Mouse (Mus musculus): Measurements from ENCODE around the gene AY074887. TPM values are rescaled to one million over a fixed set of nuclear protein-coding genes. Genes with fewer than 3 reads are reported as not detected.

AY074887 gene
- total and polyA plus RNA-seq, 2 experiments from 2014 or later, result 0.37 TPM; not detected in 1

- peaks cover 6% of the 10 kb centered on the region for H3K36me3 ChIP-seq (replicated peaks; ENCODE audit: control insufficient read depth, insufficient read depth, low read length)
- H3K4me1 ChIP-seq (ENCODE audit: control insufficient read depth, insufficient read depth), result no peaks in the 10 kb centered on the region
- no peak for DNase-seq (ENCODE audit: low spot score)
- H3K27ac ChIP-seq (ENCODE audit: low read depth), result no peak overlapping the region
- 72% methylated on average over 8 of the region's 8 CpGs for WGBS
- peak overlapping the region; percentile 71 for H3K4me3 ChIP-seq (ENCODE audit: low read depth, low read length)
- no peak overlapping the region for H3K9ac ChIP-seq (replicated peaks; ENCODE audit: low read depth, low read length)
- H3K9me3 ChIP-seq (replicated peaks; ENCODE audit: control insufficient read depth, low read length), result 0 out of 2 replicates have a peak, but pooled peaks cover 4% of the 10 kb centered on the region
- H3K4me2 ChIP-seq (ENCODE audit: low read depth, low read length), result peak overlapping the region; percentile 77
- TF ChIP-seq EP300 (IDR thresholded peaks at IDR 0.05; ENCODE audit: low read depth) (no peak), CTCF (IDR thresholded peaks at IDR 0.05; ENCODE audit: low read depth) (no peak)
- H3K27me3 ChIP-seq (ENCODE audit: control insufficient read depth, insufficient read depth, low read length), result no peaks in the 10 kb centered on the region
- ATAC-seq (ENCODE audit: insufficient read depth, low read depth), result peak; percentile 7; the same call in 1 of the 2 replicates
These were observed 34.4 kb downstream of the AY074887 start for GRCm38 (mm10) chr9:54916401-54916800.

DNA sequence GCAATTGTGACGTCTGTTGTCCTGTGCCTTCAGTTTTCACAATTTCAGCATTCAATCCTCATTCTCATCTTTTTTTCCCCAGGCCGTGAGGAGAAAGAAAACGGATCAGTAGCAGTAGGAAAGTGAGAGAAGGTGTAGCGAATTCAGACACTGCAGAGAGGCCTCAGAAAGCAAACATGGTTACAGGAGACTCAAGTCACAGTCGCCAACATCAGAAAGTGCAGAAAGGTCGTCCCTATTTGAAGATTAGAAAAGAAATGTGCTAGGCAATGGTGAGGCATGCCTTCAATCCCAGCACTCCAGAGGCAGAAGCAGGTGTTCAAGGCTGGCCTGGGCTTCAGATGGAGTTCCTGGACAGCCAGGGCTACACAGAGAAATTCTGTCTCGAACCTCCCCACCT, 35.2 kb downstream of the AY074887 start:
- DNase-seq (ENCODE audit: low spot score) (no peak), ATAC-seq (ENCODE audit: insufficient read depth, low read depth) (no peak)
- Histone ChIP-seq H3K36me3 (replicated peaks; ENCODE audit: control insufficient read depth, insufficient read depth, low read length) (peaks cover 7% of the 10 kb centered on the region), H3K9me3 (replicated peaks; ENCODE audit: control insufficient read depth, low read length) (0 out of 2 replicates have a peak, but pooled peaks cover 4% of the 10 kb centered on the region), H3K4me1 (ENCODE audit: control insufficient read depth, insufficient read depth) (no peaks in the 10 kb centered on the region), H3K27ac (ENCODE audit: low read depth) (no peak overlapping the region), H3K9ac (replicated peaks; ENCODE audit: low read depth, low read length) (no peak overlapping the region), H3K27me3 (ENCODE audit: control insufficient read depth, insufficient read depth, low read length) (no peaks in the 10 kb centered on the region), H3K4me3 (ENCODE audit: low read depth, low read length) (no peak overlapping the region), H3K4me2 (ENCODE audit: low read depth, low read length) (no peak overlapping the region)
- TF ChIP-seq CTCF (IDR thresholded peaks at IDR 0.05; ENCODE audit: low read depth), result no peak
- TF ChIP-seq EP300 (IDR thresholded peaks at IDR 0.05; ENCODE audit: low read depth), result no peak
- 66% methylated on average over 7 of the region's 7 CpGs for WGBS

- ATAC-seq (ENCODE audit: insufficient read depth, low read depth), result no peak
- Histone ChIP-seq H3K27ac (ENCODE audit: low read depth) (no peak overlapping the region), H3K27me3 (ENCODE audit: control insufficient read depth, insufficient read depth, low read length) (no peaks in the 10 kb centered on the region), H3K4me3 (ENCODE audit: low read depth, low read length) (no peak overlapping the region), H3K9me3 (replicated peaks; ENCODE audit: control insufficient read depth, low read length) (no peaks in the 10 kb centered on the region), H3K36me3 (replicated peaks; ENCODE audit: control insufficient read depth, insufficient read depth, low read length) (peaks cover 48% of the 10 kb centered on the region), H3K4me2 (ENCODE audit: low read depth, low read length) (no peak overlapping the region), H3K9ac (replicated peaks; ENCODE audit: low read depth, low read length) (no peak overlapping the region), H3K4me1 (ENCODE audit: control insufficient read depth, insufficient read depth) (no peaks in the 10 kb centered on the region)
- TF ChIP-seq CTCF (IDR thresholded peaks at IDR 0.05; ENCODE audit: low read depth) (no peak), EP300 (IDR thresholded peaks at IDR 0.05; ENCODE audit: low read depth) (no peak)
- 76% methylated on average over 5 of the region's 5 CpGs for WGBS
- no peak for DNase-seq (ENCODE audit: low spot score)
These were observed 41.4 kb downstream of the AY074887 start for GRCm38 (mm10) chr9:54909446-54909845.

Other genes with a start within 250 kb of the AY074887 start
- gene Wdr61, start 216.5 kb downstream of the AY074887 start, total RNA-seq (2014; rRNA removed; ENCODE audit: low replicate concordance), result 35.1 and 65.5 TPM in 2 replicates
- 91.8 and 92.2 TPM in 2 replicates for gene Wdr61, start 216.5 kb downstream of the AY074887 start, polyA plus RNA-seq (2015; fragmentation: Nextera tagmentation; extraction: Ambion mirVana)
- not detected in 2 replicates for gene Crabp1, start 186.2 kb downstream of the AY074887 start, total RNA-seq (2014; rRNA removed; ENCODE audit: low replicate concordance)
- 0.34 and 0.60 TPM in 2 replicates for gene Crabp1, start 186.2 kb downstream of the AY074887 start, polyA plus RNA-seq (2015; fragmentation: Nextera tagmentation; extraction: Ambion mirVana)
- gene Ireb2, start 87.2 kb downstream of the AY074887 start, total RNA-seq (2014; rRNA removed; ENCODE audit: low replicate concordance), result 17.7 and 21.1 TPM in 2 replicates
- gene Ireb2, start 87.2 kb downstream of the AY074887 start, polyA plus RNA-seq (2015; fragmentation: Nextera tagmentation; extraction: Ambion mirVana), result 12.1 and 14.4 TPM in 2 replicates
- 3.3 and 3.6 TPM in 2 replicates for gene Hykk, start 33.7 kb downstream of the AY074887 start, total RNA-seq (2014; rRNA removed; ENCODE audit: low replicate concordance)
- gene Hykk, start 33.7 kb downstream of the AY074887 start, polyA plus RNA-seq (2015; fragmentation: Nextera tagmentation; extraction: Ambion mirVana), result 1.4 and 1.5 TPM in 2 replicates
- gene Psma4, start 208 bp downstream of the AY074887 start, total RNA-seq (2014; rRNA removed; ENCODE audit: low replicate concordance), result 200 and 381 TPM in 2 replicates
- 224 and 230 TPM in 2 replicates for gene Psma4, start 208 bp downstream of the AY074887 start, polyA plus RNA-seq (2015; fragmentation: Nextera tagmentation; extraction: Ambion mirVana)
- gene Chrna5, start 29.9 kb upstream of the AY074887 start, total RNA-seq (2014; rRNA removed; ENCODE audit: low replicate concordance), result not detected in 2 replicates
- gene Chrna5, start 29.9 kb upstream of the AY074887 start, polyA plus RNA-seq (2015; fragmentation: Nextera tagmentation; extraction: Ambion mirVana), result 0.07 TPM in 1 of 2 replicates, not detected in the other
- not detected in 2 replicates for gene Chrna3, start 75.6 kb upstream of the AY074887 start, total RNA-seq (2014; rRNA removed; ENCODE audit: low replicate concordance)
- 0.11 TPM in 1 of 2 replicates, not detected in the other for gene Chrna3, start 75.6 kb upstream of the AY074887 start, polyA plus RNA-seq (2015; fragmentation: Nextera tagmentation; extraction: Ambion mirVana)
- not detected in 2 replicates for gene Chrnb4, start 97.8 kb upstream of the AY074887 start, total RNA-seq (2014; rRNA removed; ENCODE audit: low replicate concordance)
- 0.03 and 0.11 TPM in 2 replicates for gene Chrnb4, start 97.8 kb upstream of the AY074887 start, polyA plus RNA-seq (2015; fragmentation: Nextera tagmentation; extraction: Ambion mirVana)
- gene Ube2q2, start 197.9 kb upstream of the AY074887 start, total RNA-seq (2014; rRNA removed; ENCODE audit: low replicate concordance), result 18.6 and 23.5 TPM in 2 replicates
- 21.6 and 22.0 TPM in 2 replicates for gene Ube2q2, start 197.9 kb upstream of the AY074887 start, polyA plus RNA-seq (2015; fragmentation: Nextera tagmentation; extraction: Ambion mirVana)